Comparison of ENCODE assay signal across 10 mouse cellular contexts in the genomic region with DNA sequence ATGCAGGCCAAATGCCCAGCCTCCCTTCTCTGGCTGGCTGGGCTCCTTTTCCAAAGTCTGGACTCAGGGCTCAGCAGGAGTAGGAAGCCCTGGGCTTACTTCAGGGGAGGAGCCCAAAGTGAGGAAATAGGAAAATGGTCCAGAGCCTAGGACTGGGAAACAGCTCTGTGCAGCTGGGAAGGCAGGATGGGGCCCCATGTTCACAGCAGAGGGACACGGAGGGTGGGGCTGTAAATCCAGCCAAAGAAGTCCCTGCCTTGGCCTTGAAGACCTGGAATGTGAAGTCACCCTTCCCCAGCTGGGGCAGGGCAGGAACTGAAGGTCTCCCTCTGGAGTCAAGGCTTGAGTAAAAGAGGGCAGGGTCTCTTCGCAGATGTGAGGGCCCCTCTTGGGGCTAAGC. TPM values are rescaled to one million over a fixed set of nuclear protein-coding genes. Genes with fewer than 3 reads are reported as not detected.
DNase-seq lines count a peak whose midpoint lies in the region; ATAC-seq and TF ChIP-seq lines count a peak whose summit lies in the region.
"Had no signal": no experiment of that assay in that cellular context is flagged by ENCODE, and none has a peak within 500 bp of the region (broad histone marks: within the 10 kb centered on the region; RNA-seq: fewer than 3 reads in every experiment).

No protein-coding gene starts in this region.

- TF ChIP-seq EP300 in stomach, postnatal 0 days (optimal IDR thresholded peaks at IDR 0.05): no peak

- 0 out of 2 replicates have a peak, but pooled peaks cover 3% of the 10 kb centered on the region for H3K27me3 ChIP-seq in lung, embryonic 15.5 days
- H3K27me3 ChIP-seq in heart, embryonic 10.5 days (ENCODE audit: insufficient read depth, poor library complexity, severe bottlenecking): peaks cover 45% of the 10 kb centered on the region
- H3K27me3 ChIP-seq in intestine, embryonic 15.5 days (replicated peaks): no peaks in the 10 kb centered on the region
- H3K27me3 ChIP-seq in stomach, postnatal 0 days (ENCODE audit: control insufficient read depth, insufficient read depth, low read length): no peaks in the 10 kb centered on the region

- H3K4me3 ChIP-seq in lung, embryonic 15.5 days: no peak overlapping the region
- 0 out of 2 replicates have a peak overlapping the region, but pooled peaks have one; percentile 15 for H3K4me3 ChIP-seq in heart, embryonic 10.5 days
- H3K4me3 ChIP-seq in intestine, embryonic 15.5 days (replicated peaks): no peak overlapping the region
- H3K4me3 ChIP-seq in stomach, postnatal 0 days (ENCODE audit: low read depth, low read length): no peak overlapping the region
- H3K4me3 ChIP-seq: liver, embryonic 13.5 days; megakaryocyte, embryonic 14.5 days had no signal

- no peak for DNase-seq in lung, adult 18-20 months
- no peak for DNase-seq in heart, embryonic 10.5 days (ENCODE audit: low spot score)
- DNase-seq in stomach, postnatal 0 days (ENCODE audit: low spot score): no peak
- DNase-seq in urinary bladder, postnatal 36 days (ENCODE audit: low spot score in 2 of 2): no peak
- no peak for DNase-seq in right cerebral cortex, adult 2 months (ENCODE audit: low spot score in 2 of 2)
- DNase-seq: cerebellum, postnatal 25 days; liver, embryonic 13.5 days had no signal

- ATAC-seq in lung, embryonic 15.5 days (ENCODE audit: borderline replicate concordance, extremely low read depth, low FRiP score, low TSS enrichment): no peak
- ATAC-seq in intestine, embryonic 15.5 days: peak; percentile 57
- no peak for ATAC-seq in stomach, postnatal 0 days (ENCODE audit: low FRiP score, low TSS enrichment)

- peaks cover 20% of the 10 kb centered on the region for H3K4me1 ChIP-seq in lung, embryonic 15.5 days
- H3K4me1 ChIP-seq in heart, embryonic 10.5 days: peaks cover 61% of the 10 kb centered on the region
- peaks cover 29% of the 10 kb centered on the region for H3K4me1 ChIP-seq in intestine, embryonic 15.5 days (replicated peaks)
- H3K4me1 ChIP-seq in stomach, postnatal 0 days (replicated peaks; ENCODE audit: control insufficient read depth, insufficient read depth): no peaks in the 10 kb centered on the region

- 39% methylated on average over 2 of the region's 2 CpGs for WGBS in lung, embryonic 15.5 days
- WGBS in heart, embryonic 10.5 days: 48% methylated on average over 2 of the region's 2 CpGs
- WGBS in intestine, embryonic 15.5 days: 26% methylated on average over 2 of the region's 2 CpGs
- 46% methylated on average over 2 of the region's 2 CpGs for WGBS in stomach, postnatal 0 days

- H3K9ac ChIP-seq in lung, embryonic 15.5 days: no peak overlapping the region
- H3K9ac ChIP-seq in intestine, embryonic 15.5 days: no peak overlapping the region
- no peak overlapping the region for H3K9ac ChIP-seq in stomach, postnatal 0 days (ENCODE audit: low read length)
- H3K9ac ChIP-seq: liver, embryonic 13.5 days had no signal

- 0 out of 2 replicates have a peak overlapping the region, but pooled peaks have one; percentile 0 for H3K27ac ChIP-seq in lung, embryonic 15.5 days
- peak overlapping the region; percentile 44; the same call in 1 of the 2 replicates for H3K27ac ChIP-seq in heart, embryonic 10.5 days
- H3K27ac ChIP-seq in intestine, embryonic 15.5 days: peak overlapping the region; percentile 52; the same call in 1 of the 2 replicates
- peak overlapping the region; percentile 18; the same call in 1 of the 2 replicates for H3K27ac ChIP-seq in stomach, postnatal 0 days (replicated peaks)
- H3K27ac ChIP-seq: liver, embryonic 13.5 days had no signal

- no peak for TF ChIP-seq CTCF in stomach, postnatal 0 days (IDR thresholded peaks at IDR 0.05; ENCODE audit: low read depth)

- no peaks in the 10 kb centered on the region for H3K36me3 ChIP-seq in lung, embryonic 15.5 days
- peaks cover 2% of the 10 kb centered on the region; the same call in 1 of the 2 replicates for H3K36me3 ChIP-seq in heart, embryonic 10.5 days
- no peaks in the 10 kb centered on the region for H3K36me3 ChIP-seq in intestine, embryonic 15.5 days
- H3K36me3 ChIP-seq in stomach, postnatal 0 days (ENCODE audit: control insufficient read depth, insufficient read depth, low read length): no peaks in the 10 kb centered on the region
- H3K36me3 ChIP-seq: liver, embryonic 13.5 days had no signal

- H3K9me3 ChIP-seq in lung, embryonic 15.5 days: no peaks in the 10 kb centered on the region
- no peaks in the 10 kb centered on the region for H3K9me3 ChIP-seq in heart, embryonic 10.5 days
- H3K9me3 ChIP-seq in intestine, embryonic 15.5 days: no peaks in the 10 kb centered on the region
- no peaks in the 10 kb centered on the region for H3K9me3 ChIP-seq in stomach, postnatal 0 days (ENCODE audit: control insufficient read depth, low read length)
- H3K9me3 ChIP-seq: liver, embryonic 13.5 days had no signal

- no peak overlapping the region for H3K4me2 ChIP-seq in lung, embryonic 15.5 days
- no peak overlapping the region; the same call in 1 of the 2 replicates for H3K4me2 ChIP-seq in intestine, embryonic 15.5 days (replicated peaks)
- H3K4me2 ChIP-seq in stomach, postnatal 0 days (replicated peaks; ENCODE audit: low read depth): no peak overlapping the region
- H3K4me2 ChIP-seq: liver, embryonic 13.5 days had no signal

RNA-seq across cellular contexts. Expression of a gene that starts 1.3 kb away (rescaled TPM):
- polyA plus RNA-seq in lung, embryonic 15.5 days (2015; fragmentation: Nextera tagmentation; extraction: Ambion mirVana): 14.0 and 14.1 TPM in 2 replicates
- 13.8 and 23.3 TPM in 2 replicates for polyA plus RNA-seq in heart, embryonic 10.5 days (2016; fragmentation: Nextera tagmentation; extraction: Ambion mirVana)
- polyA plus RNA-seq in intestine, embryonic 15.5 days (2015; fragmentation: Nextera tagmentation; extraction: Ambion mirVana): 13.7 and 15.5 TPM in 2 replicates
- polyA plus RNA-seq in stomach, postnatal 0 days (2015; fragmentation: Nextera tagmentation; extraction: Ambion mirVana): 3.8 and 6.1 TPM in 2 replicates

RNA-seq across cellular contexts. Expression of a gene that starts 17.3 kb away (rescaled TPM):
- polyA plus RNA-seq in lung, embryonic 15.5 days (2015; fragmentation: Nextera tagmentation; extraction: Ambion mirVana): 4.4 and 6.2 TPM in 2 replicates
- polyA plus RNA-seq in heart, embryonic 10.5 days (2016; fragmentation: Nextera tagmentation; extraction: Ambion mirVana): 22.1 and 24.9 TPM in 2 replicates
- 6.7 and 7.1 TPM in 2 replicates for polyA plus RNA-seq in intestine, embryonic 15.5 days (2015; fragmentation: Nextera tagmentation; extraction: Ambion mirVana)
- polyA plus RNA-seq in stomach, postnatal 0 days (2015; fragmentation: Nextera tagmentation; extraction: Ambion mirVana): 9.3 and 11.5 TPM in 2 replicates

RNA-seq across cellular contexts. Expression of a gene that starts 37.8 kb away (rescaled TPM):
- polyA plus RNA-seq in lung, embryonic 15.5 days (2015; fragmentation: Nextera tagmentation; extraction: Ambion mirVana): not detected in 2 replicates
- not detected in 2 replicates for polyA plus RNA-seq in heart, embryonic 10.5 days (2016; fragmentation: Nextera tagmentation; extraction: Ambion mirVana)
- 0.24 TPM in 1 of 2 replicates, not detected in the other for polyA plus RNA-seq in intestine, embryonic 15.5 days (2015; fragmentation: Nextera tagmentation; extraction: Ambion mirVana)
- polyA plus RNA-seq in stomach, postnatal 0 days (2015; fragmentation: Nextera tagmentation; extraction: Ambion mirVana): not detected in 2 replicates
- polyA plus RNA-seq: liver, embryonic 13.5 days had no signal

RNA-seq across cellular contexts. Expression of a gene that starts 41.6 kb away (rescaled TPM):
- polyA plus RNA-seq in lung, embryonic 15.5 days (2015; fragmentation: Nextera tagmentation; extraction: Ambion mirVana): 201 and 209 TPM in 2 replicates
- 214 and 228 TPM in 2 replicates for polyA plus RNA-seq in heart, embryonic 10.5 days (2016; fragmentation: Nextera tagmentation; extraction: Ambion mirVana)
- 294 and 331 TPM in 2 replicates for polyA plus RNA-seq in intestine, embryonic 15.5 days (2015; fragmentation: Nextera tagmentation; extraction: Ambion mirVana)
- polyA plus RNA-seq in stomach, postnatal 0 days (2015; fragmentation: Nextera tagmentation; extraction: Ambion mirVana): 263 and 269 TPM in 2 replicates

Comparison
In these comparisons a context has a peak if more than half of its experiments do, and no peak if none do; other contexts are left out.
1. H3K27ac ChIP-seq: peak in every context shown above with its lines; median percentile 52 in intestine, embryonic 15.5 days; 44 in heart, embryonic 10.5 days; 18 in stomach, postnatal 0 days; 0 in lung, embryonic 15.5 days.